ENCODE assay signal across 13 mouse cellular contexts in genomic region chr7:112143978-112144377, GRCm38 (mm10). TPM values are rescaled to one million over a fixed set of nuclear protein-coding genes. Genes with fewer than 3 reads are reported as not detected.
DNase-seq lines count a peak whose midpoint lies in the region; ATAC-seq and TF ChIP-seq lines count a peak whose summit lies in the region.
"Had no signal": no experiment of that assay in that cellular context is flagged by ENCODE, and none has a peak within 500 bp of the region (broad histone marks: within the 10 kb centered on the region; RNA-seq: fewer than 3 reads in every experiment).

No protein-coding gene starts in this region.

- H3K27me3 ChIP-seq in kidney, adult 2 months (replicated peaks; ENCODE audit: control insufficient read depth, insufficient read depth, low read length) = no peaks in the 10 kb centered on the region
- H3K27me3 ChIP-seq in embryonic facial prominence, embryonic 10.5 days (replicated peaks; ENCODE audit: low read depth, poor library complexity, severe bottlenecking) = no peaks in the 10 kb centered on the region
- no peaks in the 10 kb centered on the region for H3K27me3 ChIP-seq in forebrain, embryonic 15.5 days
- H3K27me3 ChIP-seq in stomach, embryonic 15.5 days (replicated peaks) = no peaks in the 10 kb centered on the region
- H3K27me3 ChIP-seq: intestine, embryonic 15.5 days had no signal

- no peak for TF ChIP-seq POLR2A in kidney, adult 2 months (IDR thresholded peaks at IDR 0.05; ENCODE audit: low read depth, low read length)

- no peak overlapping the region for H3K4me2 ChIP-seq in forebrain, embryonic 15.5 days (replicated peaks)
- no peak overlapping the region for H3K4me2 ChIP-seq in stomach, embryonic 15.5 days
- H3K4me2 ChIP-seq: intestine, embryonic 15.5 days; lung, embryonic 14.5 days had no signal

- H3K36me3 ChIP-seq in kidney, adult 2 months (ENCODE audit: control insufficient read depth, insufficient read depth, low read length) = no peaks in the 10 kb centered on the region
- H3K36me3 ChIP-seq in embryonic facial prominence, embryonic 10.5 days (replicated peaks) = no peaks in the 10 kb centered on the region
- no peaks in the 10 kb centered on the region for H3K36me3 ChIP-seq in forebrain, embryonic 15.5 days
- H3K36me3 ChIP-seq in stomach, embryonic 15.5 days = no peaks in the 10 kb centered on the region
- H3K36me3 ChIP-seq: intestine, embryonic 15.5 days had no signal

- no peaks in the 10 kb centered on the region for H3K9me3 ChIP-seq in embryonic facial prominence, embryonic 10.5 days
- no peaks in the 10 kb centered on the region for H3K9me3 ChIP-seq in forebrain, embryonic 15.5 days
- H3K9me3 ChIP-seq in stomach, embryonic 15.5 days = no peaks in the 10 kb centered on the region
- H3K9me3 ChIP-seq: intestine, embryonic 15.5 days had no signal

- DNase-seq in kidney, adult 2 months = peak; percentile 60
- DNase-seq in kidney, postnatal 4 days = no peak
- no peak for DNase-seq in embryonic facial prominence, embryonic 10.5 days (ENCODE audit: low spot score)
- DNase-seq in gastrocnemius, postnatal 14 days = no peak
- no peak for DNase-seq in left cerebral cortex, postnatal 36 days (ENCODE audit: low spot score in 2 of 2)
- DNase-seq: cerebellum, adult 8-10 months; lung, embryonic 14.5 days; right cerebral cortex, adult 18-20 months; thymus, postnatal 4 days had no signal

- intact Hi-C loops in gastrocnemius, postnatal 14 days (cut with DNase I; ENCODE audit: low total_unique reads) = no loop called here
- intact Hi-C loops in left cerebral cortex, postnatal 36 days (cut with DNase I) = no loop called here

- H3K27ac ChIP-seq in kidney, adult 2 months (ENCODE audit: insufficient read depth, low read depth, low read length) = no peak overlapping the region
- peak overlapping the region; percentile 74 for H3K27ac ChIP-seq in embryonic facial prominence, embryonic 10.5 days (replicated peaks)
- H3K27ac ChIP-seq in forebrain, embryonic 15.5 days (replicated peaks) = peak overlapping the region; percentile 47; the same call in 1 of the 2 replicates
- H3K27ac ChIP-seq in stomach, embryonic 15.5 days = no peak overlapping the region
- H3K27ac ChIP-seq: intestine, embryonic 15.5 days had no signal

- no peak overlapping the region for H3K4me3 ChIP-seq in kidney, adult 2 months (ENCODE audit: insufficient read depth, low read depth, low read length)
- no peak overlapping the region for H3K4me3 ChIP-seq in embryonic facial prominence, embryonic 10.5 days
- H3K4me3 ChIP-seq in forebrain, embryonic 15.5 days = no peak overlapping the region
- H3K4me3 ChIP-seq in stomach, embryonic 15.5 days (replicated peaks) = no peak overlapping the region
- H3K4me3 ChIP-seq: intestine, embryonic 15.5 days had no signal

- no peaks in the 10 kb centered on the region for H3K4me1 ChIP-seq in kidney, adult 2 months (ENCODE audit: control insufficient read depth, insufficient read depth, low read length)
- peaks cover 35% of the 10 kb centered on the region for H3K4me1 ChIP-seq in embryonic facial prominence, embryonic 10.5 days
- H3K4me1 ChIP-seq in forebrain, embryonic 15.5 days = peaks cover 18% of the 10 kb centered on the region; the same call in 1 of the 2 replicates
- peaks cover 7% of the 10 kb centered on the region; the same call in 1 of the 2 replicates for H3K4me1 ChIP-seq in stomach, embryonic 15.5 days

- ATAC-seq in forebrain, embryonic 15.5 days (replicated peaks) = 0 out of 2 replicates have a peak, but pooled peaks have one; percentile 41
- ATAC-seq in stomach, embryonic 15.5 days (ENCODE audit: insufficient read depth, low FRiP score, low read depth) = peak; percentile 24; the same call in 1 of the 2 replicates

- no peak for TF ChIP-seq CTCF in kidney, adult 2 months (conservative IDR thresholded peaks at IDR 0.05; ENCODE audit: insufficient read depth, insufficient read length, low read depth, low read length)

- WGBS in kidney, adult 2 months = 50% methylated on average over 4 of the region's 4 CpGs
- 76% methylated on average over 4 of the region's 4 CpGs for WGBS in embryonic facial prominence, embryonic 10.5 days
- WGBS in forebrain, embryonic 15.5 days = 50% methylated on average over 4 of the region's 4 CpGs
- WGBS in stomach, embryonic 15.5 days = 58% methylated on average over 4 of the region's 4 CpGs

- no peak overlapping the region for H3K9ac ChIP-seq in forebrain, embryonic 15.5 days (replicated peaks)
- H3K9ac ChIP-seq in stomach, embryonic 15.5 days = no peak overlapping the region
- H3K9ac ChIP-seq: intestine, embryonic 15.5 days; lung, embryonic 14.5 days had no signal

RNA-seq across cellular contexts. Expression of gene Dkk3, which starts 14.9 kb away (rescaled TPM):
- 16.5 and 16.8 TPM in 2 replicates for polyA plus RNA-seq in kidney, adult 2 months (2012; rRNA removed)
- 10.8 and 15.2 TPM in 2 replicates for polyA plus RNA-seq in embryonic facial prominence, embryonic 10.5 days (2016; fragmentation: Nextera tagmentation; extraction: Ambion mirVana)
- polyA plus RNA-seq in forebrain, embryonic 15.5 days (2015; fragmentation: Nextera tagmentation; extraction: Ambion mirVana) = 22.3 and 25.9 TPM in 2 replicates
- 30.7 and 33.1 TPM in 2 replicates for polyA plus RNA-seq in stomach, embryonic 15.5 days (2015; fragmentation: Nextera tagmentation; extraction: Ambion mirVana)
- total RNA-seq in gastrocnemius, postnatal 14 days (2021) = 1 to 10 TPM; 5.1 to 6.8 TPM
- 100 to 1,000 TPM; 136 to 236 TPM for total RNA-seq in left cerebral cortex, postnatal 36 days (2021)
- total RNA-seq: megakaryocyte-erythroid progenitor cell, adult 5-6 weeks had no signal

Comparison
In these comparisons a context has a peak if more than half of its experiments do, and no peak if none do; other contexts are left out.
1. H3K27ac ChIP-seq: peak in embryonic facial prominence, embryonic 10.5 days (single experiment) and forebrain, embryonic 15.5 days (single experiment); none in kidney, adult 2 months (single experiment) and stomach, embryonic 15.5 days (single experiment).